In genomic region chr11:12458392-12458791, GRCm38 (mm10) we compare ENCODE assay signal across 27 mouse cellular contexts. TPM values are rescaled to one million over a fixed set of nuclear protein-coding genes. Genes with fewer than 3 reads are reported as not detected.
DNase-seq lines count a peak whose midpoint lies in the region; ATAC-seq and TF ChIP-seq lines count a peak whose summit lies in the region.
"Had no signal": no experiment of that assay in that cellular context is flagged by ENCODE, and none has a peak within 500 bp of the region (broad histone marks: within the 10 kb centered on the region; RNA-seq: fewer than 3 reads in every experiment).

No protein-coding gene starts in this region.

- DNase-seq in heart, embryonic 10.5 days (ENCODE audit: low spot score): no peak
- DNase-seq in heart, postnatal 0 days (ENCODE audit: low spot score): peak; percentile 49
- peak; percentile 52 for DNase-seq in heart, postnatal 4 days
- no peak for DNase-seq in heart, adult 11 months
- no peak for DNase-seq in cerebellum, postnatal 25 days
- DNase-seq: adrenal gland, adult 2 months; adrenal gland, postnatal 25 days; cerebellum, adult 11-12 months; cerebellum, adult 8-10 months; cerebellum, postnatal 10 days; gastrocnemius, postnatal 10 days; gastrocnemius, postnatal 36 days; kidney, adult 11 months; kidney, adult 8-10 months had no signal

- no peak for TF ChIP-seq CTCF in heart, postnatal 0 days (IDR thresholded peaks at IDR 0.05; ENCODE audit: low read depth)

- no peak overlapping the region for H3K4me2 ChIP-seq in heart, embryonic 14.5 days (ENCODE audit: low read length)
- H3K4me2 ChIP-seq in heart, postnatal 0 days (ENCODE audit: low read depth, low read length): no peak overlapping the region
- no peak overlapping the region for H3K4me2 ChIP-seq in heart, embryonic 11.5 days
- H3K4me2 ChIP-seq in myocyte (ENCODE audit: low read depth): peak overlapping the region; percentile 57
- H3K4me2 ChIP-seq: forebrain, embryonic 13.5 days; heart, embryonic 13.5 days; hindbrain, embryonic 13.5 days; intestine, embryonic 15.5 days had no signal

- H3K27ac ChIP-seq in heart, embryonic 14.5 days (replicated peaks in 1 of 2; ENCODE audit: control insufficient read depth in 1 of 2, insufficient read depth in 1 of 2, low read depth in 2 of 2, low read length in 2 of 2): 0 out of 4 replicates have a peak overlapping the region, but pooled peaks of 1 of the 2 experiments have one; percentile 9
- H3K27ac ChIP-seq in heart, embryonic 10.5 days: no peak overlapping the region
- H3K27ac ChIP-seq in heart, postnatal 0 days (ENCODE audit: low read depth): no peak overlapping the region
- no peak overlapping the region for H3K27ac ChIP-seq in heart, embryonic 11.5 days (ENCODE audit: low read depth, low read length)
- H3K27ac ChIP-seq: forebrain, embryonic 10.5 days; forebrain, embryonic 13.5 days; heart, embryonic 13.5 days; hindbrain, embryonic 10.5 days; hindbrain, embryonic 13.5 days; intestine, embryonic 15.5 days had no signal

- peaks cover 6 to 8% of the 10 kb centered on the region in 2 experiments for H3K4me1 ChIP-seq in heart, embryonic 14.5 days (ENCODE audit: control insufficient read depth in 2 of 2, insufficient read depth in 2 of 2, low read length in 2 of 2)
- no peaks in the 10 kb centered on the region for H3K4me1 ChIP-seq in heart, embryonic 10.5 days
- peaks cover 10% of the 10 kb centered on the region for H3K4me1 ChIP-seq in heart, postnatal 0 days (ENCODE audit: control insufficient read depth, insufficient read depth)
- H3K4me1 ChIP-seq in heart, embryonic 11.5 days (ENCODE audit: control insufficient read depth, insufficient read depth, low read length): no peaks in the 10 kb centered on the region
- H3K4me1 ChIP-seq: forebrain, embryonic 10.5 days; hindbrain, embryonic 10.5 days; hindbrain, embryonic 13.5 days; intestine, embryonic 15.5 days had no signal

- no peaks in the 10 kb centered on the region; the same call in 1 of the 2 replicates for H3K27me3 ChIP-seq in heart, embryonic 14.5 days (ENCODE audit: control insufficient read depth, insufficient read depth, low read length)
- H3K27me3 ChIP-seq in heart, embryonic 10.5 days (ENCODE audit: insufficient read depth, poor library complexity, severe bottlenecking): 0 out of 2 replicates have a peak, but pooled peaks cover 6% of the 10 kb centered on the region
- no peaks in the 10 kb centered on the region for H3K27me3 ChIP-seq in heart, postnatal 0 days (ENCODE audit: control insufficient read depth, insufficient read depth, low read length)
- no peaks in the 10 kb centered on the region for H3K27me3 ChIP-seq in heart, embryonic 11.5 days (ENCODE audit: control insufficient read depth, insufficient read depth, low read length)
- H3K27me3 ChIP-seq in myocyte (ENCODE audit: control insufficient read depth, insufficient read depth, insufficient read length): no peaks in the 10 kb centered on the region
- H3K27me3 ChIP-seq: hindbrain, embryonic 13.5 days; intestine, embryonic 15.5 days had no signal

- peaks cover 32% of the 10 kb centered on the region for H3K79me2 ChIP-seq in myocyte (ENCODE audit: control insufficient read depth, insufficient read depth)

- no peaks in the 10 kb centered on the region for H3K9me3 ChIP-seq in heart, embryonic 14.5 days (ENCODE audit: control insufficient read depth, low read length)
- no peaks in the 10 kb centered on the region for H3K9me3 ChIP-seq in heart, embryonic 10.5 days
- H3K9me3 ChIP-seq in heart, postnatal 0 days (replicated peaks; ENCODE audit: control insufficient read depth, low read length): no peaks in the 10 kb centered on the region
- no peaks in the 10 kb centered on the region for H3K9me3 ChIP-seq in heart, embryonic 11.5 days (replicated peaks; ENCODE audit: control insufficient read depth, low read length)
- H3K9me3 ChIP-seq: forebrain, embryonic 10.5 days; forebrain, embryonic 13.5 days; G1E; heart, embryonic 13.5 days; hindbrain, embryonic 10.5 days; hindbrain, embryonic 13.5 days; intestine, embryonic 15.5 days had no signal

- TF ChIP-seq EP300 in heart, postnatal 0 days (IDR thresholded peaks at IDR 0.05; ENCODE audit: low read depth): no peak; the same call in 1 of the 2 replicates

- TF ChIP-seq POLR2A in myocyte (IDR thresholded peaks at IDR 0.05; ENCODE audit: insufficient read length, low read depth): no peak

- H3K4me3 ChIP-seq in heart, embryonic 14.5 days (ENCODE audit: control insufficient read depth in 1 of 2, insufficient read depth in 1 of 2, low read depth in 1 of 2, low read length in 2 of 2): no peak overlapping the region
- no peak overlapping the region for H3K4me3 ChIP-seq in heart, embryonic 10.5 days
- H3K4me3 ChIP-seq in heart, postnatal 0 days (ENCODE audit: low read depth, low read length): no peak overlapping the region
- H3K4me3 ChIP-seq in heart, embryonic 11.5 days (ENCODE audit: low read depth, low read length): no peak overlapping the region
- H3K4me3 ChIP-seq in myocyte: no peak overlapping the region
- H3K4me3 ChIP-seq: forebrain, embryonic 10.5 days; forebrain, embryonic 13.5 days; heart, embryonic 13.5 days; hindbrain, embryonic 10.5 days; hindbrain, embryonic 13.5 days; intestine, embryonic 15.5 days had no signal

- peak; percentile 61 for ATAC-seq in heart, embryonic 14.5 days (ENCODE audit: insufficient number of reproducible peaks, insufficient read depth, low FRiP score, low read depth)
- peak; percentile 89 for ATAC-seq in heart, postnatal 0 days (ENCODE audit: insufficient read depth, low read depth)
- no peak for ATAC-seq in heart, embryonic 11.5 days (replicated peaks; ENCODE audit: insufficient number of reproducible peaks, low FRiP score, low TSS enrichment)
- ATAC-seq: forebrain, embryonic 13.5 days; forebrain, embryonic 16.5 days; hindbrain, embryonic 16.5 days; intestine, embryonic 15.5 days had no signal

- no peaks in the 10 kb centered on the region for H3K36me3 ChIP-seq in heart, embryonic 14.5 days (ENCODE audit: control insufficient read depth, insufficient read depth, low read length)
- no peaks in the 10 kb centered on the region for H3K36me3 ChIP-seq in heart, embryonic 10.5 days
- no peaks in the 10 kb centered on the region for H3K36me3 ChIP-seq in heart, postnatal 0 days (replicated peaks; ENCODE audit: control insufficient read depth, insufficient read depth, low read length)
- no peaks in the 10 kb centered on the region for H3K36me3 ChIP-seq in heart, embryonic 11.5 days (ENCODE audit: control insufficient read depth, insufficient read depth, low read length)
- H3K36me3 ChIP-seq in myocyte (ENCODE audit: control insufficient read depth, insufficient read depth): no peaks in the 10 kb centered on the region
- H3K36me3 ChIP-seq: forebrain, embryonic 10.5 days; G1E; heart, embryonic 13.5 days; hindbrain, embryonic 10.5 days; hindbrain, embryonic 13.5 days; intestine, embryonic 15.5 days had no signal

- no peak overlapping the region for H3K9ac ChIP-seq in heart, embryonic 14.5 days (ENCODE audit: low read length)
- no peak overlapping the region for H3K9ac ChIP-seq in heart, postnatal 0 days (replicated peaks; ENCODE audit: low read depth, low read length)
- H3K9ac ChIP-seq in heart, embryonic 11.5 days (ENCODE audit: low read depth, low read length): no peak overlapping the region
- H3K9ac ChIP-seq: forebrain, embryonic 13.5 days; heart, embryonic 13.5 days; hindbrain, embryonic 13.5 days; intestine, embryonic 15.5 days had no signal

- WGBS in heart, embryonic 14.5 days: 64% methylated on average over 2 of the region's 2 CpGs
- 78% methylated on average over 2 of the region's 2 CpGs for WGBS in heart, embryonic 10.5 days
- WGBS in heart, postnatal 0 days: 35% methylated on average over 2 of the region's 2 CpGs
- 81% methylated on average over 2 of the region's 2 CpGs for WGBS in heart, embryonic 11.5 days (ENCODE audit: insufficient replicate concordance)

- no peak overlapping the region for H3ac ChIP-seq in myocyte (ENCODE audit: control insufficient read depth, insufficient read length)

TF ChIP-seq in myocyte, 11 proteins besides CTCF, POLR2A, EP300 and RAD21:
- TF ChIP-seq TCF12 (IDR thresholded peaks at IDR 0.05; ENCODE audit: insufficient read depth, poor library complexity, severe bottlenecking): peak; percentile 4
- peak in 2 of 3 experiments; percentile 51 to 75 for TF ChIP-seq MYOG (IDR thresholded peaks at IDR 0.05; ENCODE audit: control insufficient read depth in 1 of 3, insufficient read depth in 1 of 3, insufficient read length in 2 of 3, low read depth in 2 of 3)
- TF ChIP-seq MYOD1 (IDR thresholded peaks at IDR 0.05; ENCODE audit: control insufficient read depth in 1 of 3, insufficient read length in 2 of 3, low read depth in 2 of 3): peak in 2 of 3 experiments; percentile 94 to 95
- no peak for TF ChIP-seq USF1 (IDR thresholded peaks at IDR 0.05; ENCODE audit: low read depth)
- peak; percentile 91 for TF ChIP-seq SRF (IDR thresholded peaks at IDR 0.05; ENCODE audit: control insufficient read depth, insufficient read length, low read depth)

RNA-seq across cellular contexts. Expression of gene Cobl, which starts 6.4 kb away (rescaled TPM):
- polyA plus RNA-seq in heart, embryonic 14.5 days (2014; fragmentation: Nextera tagmentation; extraction: Ambion mirVana): 38.1 and 46.4 TPM in 2 replicates
- 19.8 and 25.3 TPM in 2 replicates for polyA plus RNA-seq in heart, embryonic 10.5 days (2016; fragmentation: Nextera tagmentation; extraction: Ambion mirVana)
- 20.5 and 30.8 TPM in 2 replicates for total RNA-seq in heart, postnatal 0 days (2014; rRNA removed; ENCODE audit: low replicate concordance)
- polyA plus RNA-seq in heart, postnatal 0 days (2015; fragmentation: Nextera tagmentation; extraction: Ambion mirVana): 38.7 and 42.5 TPM in 2 replicates
- polyA plus RNA-seq in heart, embryonic 11.5 days (2014; fragmentation: Nextera tagmentation; extraction: Ambion mirVana): 31.4 and 36.0 TPM in 2 replicates
- total RNA-seq in heart, postnatal 4 days (2021): 10 to 100 TPM; 48.6 to 50.2 TPM
- polyA plus RNA-seq in myocyte (2012; fragmentation: generic; extraction: Trizol): 191 TPM
- total RNA-seq: granulocyte monocyte progenitor cell, adult 5-6 weeks had no signal
- polyA plus RNA-seq: G1E had no signal

Comparison
In these comparisons a context has a peak if more than half of its experiments do, and no peak if none do; other contexts are left out.
1. DNase-seq: peak in heart, postnatal 0 days (single experiment) and heart, postnatal 4 days (single experiment); none in heart, embryonic 10.5 days (single experiment), heart, adult 11 months (single experiment) and cerebellum, postnatal 25 days (0 of 2).